Mouse (Mus musculus) cerebellum, adult 11-12 months (tissue): ENCODE results near the gene Lfng.

Experiments
- DNase-seq: peaks from one replicate; pipeline ENCODE4 v3.0.0; 2022

The Lfng gene

DNA sequence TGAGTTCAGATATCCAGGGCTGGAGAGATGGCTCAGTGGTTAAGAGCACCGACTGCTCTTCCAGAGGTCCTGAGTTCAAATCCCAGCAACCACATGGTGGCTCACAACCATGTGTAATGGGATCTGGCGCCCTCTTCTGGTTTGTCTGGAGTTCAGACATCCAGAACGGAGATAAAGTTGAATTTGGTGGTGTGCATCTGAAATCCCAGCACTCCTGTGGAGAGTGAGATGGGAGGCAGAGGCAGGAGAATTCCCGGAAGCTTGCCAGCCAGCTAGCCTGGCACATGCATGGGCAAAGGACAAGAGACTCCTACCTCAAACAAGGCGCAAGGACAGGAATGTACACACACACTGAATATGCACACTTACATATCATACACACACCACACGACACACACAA is 37.1 kb downstream of the Lfng start:
- no peak for DNase-seq

GRCm38 (mm10) chr5:140644702-140645201 is 37.6 kb downstream of the Lfng start:
- DNase-seq: no peak

DNA sequence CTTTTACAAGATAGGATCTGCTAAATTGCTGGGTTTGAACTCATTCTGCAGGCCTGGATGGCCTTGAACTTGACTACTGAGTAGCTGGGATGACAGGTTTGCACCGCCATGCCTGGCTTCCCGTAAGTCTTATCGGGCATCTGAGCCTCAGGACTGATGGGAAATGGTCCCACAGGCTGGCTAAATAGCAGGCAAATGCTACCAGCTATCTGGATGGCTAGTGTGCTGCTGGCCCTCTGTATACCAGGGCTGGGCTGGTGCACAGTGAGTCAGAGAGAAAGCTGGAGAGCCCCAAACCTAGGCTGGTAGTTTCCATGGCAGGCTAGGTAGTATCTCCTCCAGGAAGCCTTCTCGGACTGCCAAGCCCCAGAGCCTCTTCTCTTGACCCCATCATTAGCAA is 38.3 kb downstream of the Lfng start:
- DNase-seq: no peak

DNA sequence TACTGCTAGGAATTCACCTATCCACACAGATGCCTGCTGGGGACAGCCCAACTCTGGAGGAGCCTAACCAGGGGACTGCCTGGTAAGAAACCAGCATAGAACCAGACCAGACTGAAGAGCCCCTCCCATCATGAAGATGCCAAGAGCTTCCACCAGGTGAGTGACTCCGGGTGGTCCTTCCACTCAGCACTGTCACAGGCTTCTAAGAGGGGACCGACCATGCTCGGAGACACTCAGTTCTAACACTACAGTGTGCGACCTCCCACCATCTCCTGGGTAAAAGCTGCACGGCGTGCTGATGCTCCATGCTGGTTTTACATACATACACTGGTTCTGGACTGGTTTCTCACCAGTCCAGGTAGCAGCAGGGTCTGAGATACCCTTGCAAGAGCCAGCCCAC is 39.1 kb downstream of the Lfng start:
- DNase-seq: no peak

DNA sequence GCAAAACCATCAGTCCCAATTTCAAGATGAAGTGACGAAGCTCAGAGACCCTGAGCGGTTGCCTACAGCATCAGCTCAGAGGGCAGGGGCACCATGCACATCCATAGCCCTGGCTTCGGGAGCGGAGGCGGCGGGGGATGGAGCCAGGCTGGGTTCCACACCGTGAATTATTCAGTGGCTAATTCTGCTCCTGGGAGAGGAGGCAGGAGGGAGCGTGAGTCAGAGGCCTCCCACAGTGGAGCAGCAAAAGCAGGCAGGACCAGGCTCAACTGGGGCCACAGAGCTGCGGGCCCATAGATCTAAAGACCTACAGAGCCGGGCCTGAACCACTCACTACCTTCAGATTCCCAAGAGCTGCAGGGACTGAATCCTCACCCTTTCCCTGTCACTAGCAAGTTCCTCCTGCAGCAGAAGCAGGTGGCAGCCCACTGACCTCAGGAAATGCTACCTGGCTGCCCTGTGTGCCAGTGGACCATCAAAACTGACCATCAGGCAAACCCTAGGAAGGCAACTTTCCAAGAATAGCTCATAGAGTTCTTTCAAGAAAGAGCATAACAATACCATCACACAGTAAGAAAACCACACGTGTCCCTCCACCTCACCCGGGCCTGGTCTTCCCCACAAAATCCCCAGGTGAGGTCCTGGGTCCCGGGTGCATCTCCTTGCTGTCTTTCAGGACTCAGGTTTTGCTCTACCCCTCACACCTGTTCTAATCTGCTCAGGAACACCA is 40.1 kb downstream of the Lfng start:
- DNase-seq: peak; percentile 42

- peak; percentile 73 for DNase-seq
Measured at GRCm38 (mm10) chr5:140647821-140648518, 40.9 kb downstream of the Lfng start.

- DNase-seq: no peak
Measured at GRCm38 (mm10) chr5:140648519-140649100, 41.5 kb downstream of the Lfng start, which contains the start of gene Ttyh3. Ttyh3 (minus strand) TSS chr5:140649031.

DNA sequence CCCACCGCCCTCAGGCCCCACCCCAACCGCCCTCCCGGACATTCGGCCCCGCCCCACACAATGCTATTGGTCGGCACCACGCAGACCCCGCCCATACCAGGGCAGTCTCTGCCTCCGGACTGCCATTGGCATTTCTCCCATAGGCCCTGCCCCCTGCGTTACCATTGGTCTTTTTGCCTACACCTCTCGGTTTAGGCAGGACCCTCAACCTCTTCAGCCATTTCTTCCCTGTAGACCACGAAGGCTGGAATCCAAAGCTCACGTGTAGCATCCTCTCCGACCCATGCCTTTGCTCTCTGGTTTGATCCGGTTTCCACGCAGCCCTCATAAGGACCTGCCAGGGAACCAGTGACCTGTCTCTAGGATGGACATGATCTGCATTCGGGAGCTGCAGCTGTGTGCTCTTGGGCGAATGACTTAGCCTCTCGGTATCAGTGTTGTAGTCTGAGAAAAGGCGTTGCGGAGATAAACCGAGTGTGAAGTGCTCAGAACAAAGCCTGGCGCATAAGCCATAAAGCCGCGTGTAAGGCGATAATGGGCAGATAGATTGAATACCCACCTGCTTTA is 42.1 kb downstream of the Lfng start:
- DNase-seq: peak; percentile 97

- peak; percentile 52 for DNase-seq
Measured at GRCm38 (mm10) chr5:140649881-140650414, 42.8 kb downstream of the Lfng start.

DNA sequence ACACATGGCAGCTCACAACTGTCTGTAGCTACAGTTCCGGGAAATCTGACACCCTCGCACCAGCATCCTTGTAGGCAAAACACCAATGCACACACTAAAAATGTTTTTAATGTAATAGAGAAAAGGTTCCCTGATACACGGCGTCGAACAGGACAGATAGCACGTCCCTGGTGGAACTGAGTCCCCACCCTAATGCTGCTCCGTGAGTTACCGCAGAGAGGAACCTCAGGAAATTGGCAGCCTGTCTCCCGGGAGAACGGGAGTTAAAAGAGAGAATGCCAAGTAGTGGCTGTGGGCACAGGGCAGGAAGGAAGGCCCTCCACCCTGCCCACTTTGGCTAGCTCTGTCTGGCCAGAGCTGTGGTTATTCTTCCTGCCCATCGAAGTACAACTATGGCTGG is 44.1 kb downstream of the Lfng start:
- peak; percentile 22 for DNase-seq

GRCm38 (mm10) chr5:140652587-140652986 is 45.5 kb downstream of the Lfng start:
- no peak for DNase-seq

- DNase-seq: no peak
Measured at GRCm38 (mm10) chr5:140654096-140654845, 47.2 kb downstream of the Lfng start.

- DNase-seq: peak; percentile 46
Measured at GRCm38 (mm10) chr5:140659607-140660272, 52.6 kb downstream of the Lfng start.

DNA sequence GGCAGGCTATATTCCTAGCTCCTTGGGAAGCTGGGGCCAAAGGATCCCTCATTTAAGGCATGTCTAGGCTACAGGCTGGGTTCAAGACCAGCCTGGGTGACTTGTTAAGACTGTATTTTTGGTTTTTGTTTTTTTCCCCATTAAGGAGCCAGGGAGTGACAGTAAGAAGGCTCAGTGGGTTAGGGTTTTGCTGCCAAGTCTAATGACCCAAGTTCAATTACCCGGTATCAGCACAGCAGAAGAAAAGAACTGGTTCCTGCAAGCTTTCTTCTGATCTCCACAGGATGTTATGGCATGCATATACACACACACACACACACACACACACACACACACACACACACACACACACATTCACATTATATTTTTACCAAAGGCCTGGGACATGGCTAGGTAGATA is 53.3 kb downstream of the Lfng start:
- DNase-seq: no peak

DNA sequence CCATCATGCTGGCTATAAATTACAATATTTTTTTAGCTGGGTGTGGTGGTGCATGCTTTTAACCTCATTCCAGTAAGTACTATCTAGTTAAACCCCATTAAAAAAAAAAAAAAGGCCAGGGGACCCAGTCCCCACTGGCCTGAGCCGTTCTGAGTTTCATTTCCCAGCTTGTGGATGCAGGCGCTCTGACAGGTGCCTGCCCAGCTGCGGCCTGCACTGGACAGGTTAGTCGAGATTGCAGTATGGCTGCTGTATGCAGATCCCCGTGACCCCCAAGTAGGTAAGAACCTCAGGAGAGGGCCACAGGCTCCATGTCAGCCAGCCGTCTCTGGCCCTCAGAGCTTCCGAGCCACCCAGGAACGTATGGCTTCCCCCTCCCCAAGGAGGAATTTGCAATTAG is 54.3 kb downstream of the Lfng start:
- DNase-seq: no peak

GRCm38 (mm10) chr5:140661875-140662643 is 54.9 kb downstream of the Lfng start:
- no peak for DNase-seq

GRCm38 (mm10) chr5:140662741-140663592 is 55.8 kb downstream of the Lfng start:
- DNase-seq: no peak

GRCm38 (mm10) chr5:140663621-140664180 is 56.6 kb downstream of the Lfng start:
- peak; percentile 45 for DNase-seq
